Mouse (Mus musculus) embryonic facial prominence, embryonic 13.5 days (tissue): ENCODE measurements at regions not wholly inside any gene's neighbourhood (a gene's known extent, or its start where the extent isn't known, plus 50 kb on each side); places are given as distances from the start of the nearest gene placed in this dataset.

Experiments used
- ATAC-seq: fragments of 200-750 bp; cut with Nextera tagmentation; 2 replicates; pipeline ENCODE4 v1.8.0; 2017; ENCODE audit warnings: low read depth; ENCODE audit not compliant: insufficient number of reproducible peaks, insufficient read depth, low FRiP score, low TSS enrichment
- H3K27ac ChIP-seq: fragments of 300-500 bp; sonication (generic); 2 replicates; pipeline ENCODE4 v1.5.1; 2015; ENCODE audit warnings: moderate library complexity, mild to moderate bottlenecking, inconsistent platforms
- H3K27me3 ChIP-seq: fragments of 300-500 bp; sonication (generic); 2 replicates; pipeline ENCODE4 v1.6.1; 2015; ENCODE audit warnings: mild to moderate bottlenecking, inconsistent platforms
- H3K36me3 ChIP-seq: fragments of 300-500 bp; sonication (generic); 2 replicates; pipeline ENCODE4 v1.6.1; 2015; ENCODE audit warnings: mild to moderate bottlenecking, inconsistent platforms
- H3K4me1 ChIP-seq: fragments of 300-500 bp; sonication (generic); 2 replicates; pipeline ENCODE4 v1.6.1; 2015; ENCODE audit warnings: inconsistent platforms
- H3K4me2 ChIP-seq: fragments of 300-500 bp; sonication (generic); 2 replicates; pipeline ENCODE4 v1.6.1; 2015; ENCODE audit warnings: moderate library complexity, mild to moderate bottlenecking, inconsistent platforms
- H3K4me3 ChIP-seq: fragments of 300-500 bp; sonication (generic); 2 replicates; pipeline ENCODE4 v1.5.1; 2015; ENCODE audit warnings: mild to moderate bottlenecking, inconsistent platforms
- H3K9ac ChIP-seq: fragments of 300-500 bp; sonication (generic); 2 replicates; pipeline ENCODE4 v1.6.1; 2015; ENCODE audit warnings: mild to moderate bottlenecking, inconsistent platforms
- H3K9me3 ChIP-seq: fragments of 300-500 bp; sonication (generic); 2 replicates; pipeline ENCODE4 v1.6.1; 2016; ENCODE audit warnings: inconsistent platforms
- WGBS: fragments of 180-500 bp; shearing (Covaris S2); methylation state at CpG from one replicate; pipeline ENCODE4 v1.1.7; 2015; ENCODE audit warnings: mixed read lengths; 5-methylcytosine and 5-hydroxymethylcytosine counted together

DNA sequence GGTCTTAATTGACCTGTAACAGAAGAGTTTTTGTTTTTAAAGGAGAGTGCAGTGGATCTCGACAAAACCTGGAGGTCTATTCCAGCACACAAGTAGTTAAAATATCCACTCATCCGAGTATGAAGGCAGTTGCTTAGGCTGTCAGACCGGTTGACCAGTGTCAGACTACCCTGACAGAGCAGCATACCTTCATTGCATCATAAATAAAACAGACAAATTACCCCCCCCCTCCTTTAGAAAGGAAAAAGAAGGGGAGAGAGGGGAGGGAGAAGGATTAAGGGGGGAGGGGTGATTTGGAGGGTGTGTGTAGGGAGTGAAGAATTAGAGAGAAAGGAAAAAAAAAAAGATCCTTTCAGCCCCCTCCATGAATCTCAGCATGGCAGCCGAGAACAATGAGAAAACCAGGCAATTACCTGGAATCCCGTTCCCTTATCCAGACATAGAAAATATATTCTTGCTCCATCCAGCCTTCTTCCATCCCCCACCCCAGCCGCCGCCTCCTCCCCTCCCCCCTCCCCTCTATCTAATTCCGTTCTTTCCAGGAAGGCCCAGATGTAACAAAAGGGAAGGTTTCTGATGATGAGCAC, 122.2 kb upstream of the Zfhx3 start:
- peaks cover 57% of the 10 kb centered on the region for H3K4me1 ChIP-seq
- peak overlapping the region; percentile 85; the same call in 1 of the 2 replicates for H3K27ac ChIP-seq

DNA sequence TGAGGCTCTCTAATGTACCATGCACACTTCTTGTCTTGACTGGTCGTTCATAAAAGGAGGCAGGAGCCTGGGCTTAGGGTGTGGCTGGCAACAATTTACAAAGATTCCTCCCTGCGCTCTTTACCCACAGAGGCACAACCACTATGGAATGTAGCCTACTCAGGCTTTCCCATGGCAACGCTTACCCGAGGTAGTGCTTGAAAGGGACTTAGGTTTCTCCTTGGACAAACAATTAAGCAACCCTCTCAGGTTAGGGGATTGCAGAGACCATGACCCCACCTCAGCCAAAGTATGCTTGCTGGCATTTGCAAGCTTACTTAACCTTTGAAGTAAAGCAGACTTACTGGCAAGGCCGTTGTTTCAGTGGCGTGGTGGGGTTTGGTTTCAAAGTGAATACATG, 120.9 kb upstream of the Zfhx3 start:
- Histone ChIP-seq H3K9ac (no peak overlapping the region), H3K36me3 (no peaks in the 10 kb centered on the region), H3K27ac (peak overlapping the region; percentile 85), H3K4me1 (peaks cover 55% of the 10 kb centered on the region), H3K27me3 (peaks cover 7% of the 10 kb centered on the region; the same call in 1 of the 2 replicates), H3K4me2 (no peak overlapping the region), H3K4me3 (no peak overlapping the region), H3K9me3 (no peaks in the 10 kb centered on the region)
- ATAC-seq: peak; percentile 43; the same call in 1 of the 2 replicates
- 12% methylated on average over 6 of the region's 6 CpGs for WGBS

More for the DNA sequence above, 122.2 kb upstream of the Zfhx3 start:
- 5% methylated on average over 8 of the region's 8 CpGs for WGBS
- peaks cover 7% of the 10 kb centered on the region; the same call in 1 of the 2 replicates for H3K27me3 ChIP-seq
- no peak overlapping the region for H3K9ac ChIP-seq
- no peaks in the 10 kb centered on the region for H3K9me3 ChIP-seq
- H3K4me3 ChIP-seq: no peak overlapping the region
- H3K4me2 ChIP-seq: no peak overlapping the region
- no peaks in the 10 kb centered on the region for H3K36me3 ChIP-seq
- ATAC-seq: no peak

DNA sequence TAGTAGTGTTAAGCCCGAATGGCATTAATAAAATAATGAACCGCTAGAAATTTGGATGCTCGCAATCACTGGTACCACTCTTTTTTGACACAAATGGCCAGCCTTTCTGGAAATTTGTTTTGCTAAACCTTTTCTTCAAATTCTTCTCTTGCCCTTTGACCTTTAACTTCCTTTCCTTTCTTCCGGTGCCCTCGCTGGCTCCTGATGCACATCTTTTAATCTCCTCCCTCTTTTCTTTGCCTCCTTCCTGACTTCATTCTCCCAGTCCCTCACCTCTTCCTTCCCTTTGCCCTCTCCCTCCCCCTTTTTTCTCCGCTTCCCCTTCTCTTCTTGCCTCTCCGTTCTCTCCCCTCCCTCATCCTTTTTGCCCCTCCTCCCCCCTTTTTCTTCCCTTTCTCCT, 118.3 kb upstream of the Zfhx3 start:
- no peaks in the 10 kb centered on the region for H3K27me3 ChIP-seq
- H3K36me3 ChIP-seq: no peaks in the 10 kb centered on the region
- 21% methylated on average over 7 of the region's 7 CpGs for WGBS
- H3K9me3 ChIP-seq: no peaks in the 10 kb centered on the region
- H3K4me2 ChIP-seq: peak overlapping the region; percentile 59
- no peak overlapping the region for H3K27ac ChIP-seq
- H3K9ac ChIP-seq: peak overlapping the region; percentile 57; the same call in 1 of the 2 replicates
- no peak for ATAC-seq
- peaks cover 50% of the 10 kb centered on the region for H3K4me1 ChIP-seq
- no peak overlapping the region for H3K4me3 ChIP-seq

DNA sequence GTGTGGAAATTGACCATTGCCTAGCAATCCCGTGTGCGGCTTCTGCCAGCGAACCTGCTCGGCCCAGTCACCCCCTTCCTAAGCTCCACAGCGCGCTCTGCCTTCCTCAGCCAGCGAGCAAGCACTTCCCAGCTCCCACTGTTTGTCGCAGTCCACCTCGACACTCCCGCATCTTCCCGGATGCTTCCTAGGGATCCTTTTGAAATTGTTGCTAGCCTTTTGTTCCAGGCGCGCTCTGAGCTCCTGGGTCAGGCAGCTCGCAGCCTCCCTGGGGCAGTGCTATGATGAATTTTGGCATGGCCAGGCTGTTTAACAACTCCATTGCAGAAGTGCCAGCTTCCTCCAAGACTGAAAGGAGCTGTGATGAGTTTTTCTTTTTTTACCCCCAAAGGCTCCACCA, 117.8 kb upstream of the Zfhx3 start:
- no peak for ATAC-seq
- peak overlapping the region; percentile 59 for H3K4me2 ChIP-seq
- H3K36me3 ChIP-seq: no peaks in the 10 kb centered on the region
- H3K9ac ChIP-seq: peak overlapping the region; percentile 57
- 5% methylated on average over 14 of the region's 14 CpGs for WGBS
- no peaks in the 10 kb centered on the region for H3K9me3 ChIP-seq
- H3K27me3 ChIP-seq: no peaks in the 10 kb centered on the region
- peaks cover 47% of the 10 kb centered on the region for H3K4me1 ChIP-seq
- H3K27ac ChIP-seq: peak overlapping the region; percentile 66; the same call in 1 of the 2 replicates
- peak overlapping the region; percentile 31 for H3K4me3 ChIP-seq

DNA sequence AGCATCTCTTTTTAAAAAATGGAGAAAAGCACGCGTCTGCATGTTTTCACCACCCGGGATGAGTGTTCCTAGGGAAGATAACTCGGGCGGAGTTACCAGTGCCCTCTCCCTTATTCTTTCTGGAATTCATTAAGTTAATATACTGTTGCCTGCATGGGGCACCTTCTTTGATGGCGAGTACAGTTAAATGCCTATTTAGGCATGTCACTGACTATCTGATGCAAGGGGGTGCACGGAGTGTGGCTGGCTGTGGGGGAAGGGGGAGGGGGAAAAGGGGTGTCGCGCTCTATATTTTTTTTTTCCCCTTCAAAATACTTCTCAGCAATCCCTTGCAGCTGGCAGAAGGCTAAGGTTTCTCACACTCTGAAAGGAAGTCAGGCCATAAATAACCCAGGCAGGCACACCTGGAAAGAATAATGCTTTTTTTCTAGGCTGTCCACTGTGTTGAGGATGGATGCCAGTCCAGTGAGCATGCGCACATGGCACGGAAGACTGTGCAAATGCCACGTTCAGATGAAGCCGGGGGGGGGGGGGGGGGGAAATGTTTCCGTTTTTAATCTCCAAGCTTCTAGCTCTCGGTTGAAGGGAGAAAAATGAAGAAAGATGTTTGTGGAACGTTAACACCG, 114.8 kb upstream of the Zfhx3 start:
- WGBS: 27% methylated on average over 17 of the region's 17 CpGs
- Histone ChIP-seq H3K4me1 (peaks cover 24% of the 10 kb centered on the region), H3K36me3 (no peaks in the 10 kb centered on the region), H3K9ac (no peak overlapping the region), H3K4me2 (peak overlapping the region; percentile 40), H3K27ac (peak overlapping the region; percentile 79), H3K27me3 (no peaks in the 10 kb centered on the region), H3K9me3 (no peaks in the 10 kb centered on the region), H3K4me3 (0 out of 2 replicates have a peak overlapping the region, but pooled peaks have one; percentile 2)
- ATAC-seq: no peak

DNA sequence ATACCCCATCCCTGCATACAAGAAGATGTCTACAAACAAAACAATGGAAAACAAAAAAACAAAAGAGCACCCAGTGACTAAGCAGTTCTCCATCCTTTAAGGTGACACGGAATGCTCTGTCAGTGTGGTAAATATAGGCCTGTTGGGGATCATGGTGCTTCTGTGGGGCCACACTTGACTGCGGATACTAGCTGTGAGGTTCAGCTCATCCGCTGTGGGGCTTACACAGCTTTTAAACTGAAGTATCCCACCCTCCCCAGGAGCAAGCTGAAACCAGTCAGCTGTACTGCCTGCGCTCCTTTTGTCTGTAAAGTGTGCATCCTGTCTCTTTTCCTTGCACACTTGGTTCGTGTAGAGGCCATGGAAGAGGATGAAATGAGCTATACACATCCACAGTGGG, 113.9 kb upstream of the Zfhx3 start:
- 91% methylated on average over 5 of the region's 5 CpGs for WGBS
- Histone ChIP-seq H3K36me3 (no peaks in the 10 kb centered on the region), H3K9ac (no peak overlapping the region), H3K4me3 (no peak overlapping the region), H3K4me2 (no peak overlapping the region), H3K27me3 (no peaks in the 10 kb centered on the region), H3K4me1 (peaks cover 24% of the 10 kb centered on the region), H3K27ac (peak overlapping the region; percentile 79; the same call in 1 of the 2 replicates), H3K9me3 (no peaks in the 10 kb centered on the region)
- ATAC-seq: no peak

DNA sequence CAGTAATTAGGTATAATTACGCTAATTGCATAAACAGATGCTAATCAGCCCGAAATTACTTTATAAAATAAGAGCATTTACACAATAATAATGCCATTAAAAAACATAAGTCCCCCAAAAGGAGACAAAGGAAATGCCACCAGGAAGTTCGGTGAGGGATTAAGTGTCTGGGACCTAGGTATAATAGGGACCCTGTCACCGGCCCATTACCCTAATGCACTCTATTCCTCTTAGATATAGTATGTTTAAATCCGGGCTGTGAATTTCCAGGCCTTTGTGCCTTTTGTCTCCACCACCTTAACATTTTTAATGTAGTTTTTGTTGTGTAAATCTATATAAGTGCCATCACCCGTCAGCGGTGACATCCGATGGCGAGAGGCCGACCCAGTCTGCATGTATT, 109.0 kb upstream of the Zfhx3 start:
- no peaks in the 10 kb centered on the region for H3K36me3 ChIP-seq
- H3K9ac ChIP-seq: no peak overlapping the region
- no peaks in the 10 kb centered on the region for H3K27me3 ChIP-seq
- 70% methylated on average over 10 of the region's 10 CpGs for WGBS
- ATAC-seq: no peak
- H3K4me2 ChIP-seq: no peak overlapping the region
- H3K27ac ChIP-seq: no peak overlapping the region
- H3K4me3 ChIP-seq: no peak overlapping the region
- no peaks in the 10 kb centered on the region for H3K9me3 ChIP-seq
- H3K4me1 ChIP-seq: peaks cover 3% of the 10 kb centered on the region; the same call in 1 of the 2 replicates

DNA sequence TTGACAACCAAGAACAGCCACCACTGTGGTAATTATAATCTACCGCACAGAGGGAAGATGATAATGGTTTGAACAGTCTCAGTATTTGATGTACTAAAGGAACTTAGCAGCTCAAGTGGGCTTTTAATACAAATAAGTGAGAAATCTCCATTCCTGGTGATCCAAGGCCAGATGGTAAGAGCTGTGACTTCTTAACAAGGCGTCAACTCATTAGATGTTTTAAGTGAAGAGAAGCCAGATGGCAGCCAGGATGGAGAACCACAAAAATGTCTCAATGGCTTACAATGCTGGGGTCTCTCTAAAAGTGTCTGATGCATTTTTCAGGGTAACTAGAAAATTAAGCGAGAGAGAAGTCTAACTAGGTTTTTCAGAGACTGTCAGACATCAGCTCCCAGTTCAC, 96.3 kb upstream of the Zfhx3 start:
- H3K27me3 ChIP-seq: no peaks in the 10 kb centered on the region
- no peaks in the 10 kb centered on the region for H3K9me3 ChIP-seq
- H3K36me3 ChIP-seq: no peaks in the 10 kb centered on the region
- ATAC-seq: no peak
- H3K9ac ChIP-seq: no peak overlapping the region
- H3K4me2 ChIP-seq: no peak overlapping the region
- peaks cover 3% of the 10 kb centered on the region; the same call in 1 of the 2 replicates for H3K4me1 ChIP-seq
- H3K27ac ChIP-seq: no peak overlapping the region
- 86% methylated on average over 3 of the region's 3 CpGs for WGBS
- no peak overlapping the region for H3K4me3 ChIP-seq

DNA sequence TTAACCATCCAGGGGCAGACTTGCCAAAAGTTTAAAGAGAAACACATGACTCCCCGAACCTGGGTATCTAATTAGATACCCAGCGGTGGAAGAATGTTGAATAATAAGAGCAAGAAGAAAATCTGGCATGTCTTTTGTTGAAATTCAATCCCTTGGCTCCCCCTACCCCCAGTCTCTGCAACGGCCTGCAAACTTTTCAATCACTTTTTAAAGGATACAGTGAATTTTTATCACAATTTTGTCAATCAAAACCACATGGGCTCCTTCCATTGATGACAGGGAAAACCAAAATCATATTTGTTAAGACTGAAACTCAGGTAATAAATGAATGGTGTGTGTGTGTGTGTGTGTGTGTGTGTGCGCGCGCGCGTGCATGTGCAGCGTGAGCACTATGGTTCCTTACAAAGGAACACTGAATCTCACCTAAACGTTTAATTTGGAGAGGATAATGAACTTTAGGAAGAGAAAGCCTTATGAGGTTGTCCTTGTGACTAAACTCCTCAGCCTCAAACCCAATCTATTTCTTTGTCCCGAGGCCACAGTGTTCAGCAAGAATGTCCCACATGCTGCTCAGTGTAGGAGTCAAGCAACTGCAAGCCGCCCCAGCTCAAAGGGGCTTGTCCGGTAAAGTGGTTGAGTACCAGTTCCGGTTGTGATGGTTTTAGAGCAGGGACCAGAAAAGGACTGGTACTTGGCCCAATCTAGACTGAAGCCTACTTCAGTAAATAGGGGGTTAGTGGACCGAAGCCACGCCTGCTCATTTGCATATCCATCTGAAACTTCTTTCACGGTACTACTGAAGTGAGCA, 91.0 kb upstream of the Zfhx3 start:
- ATAC-seq: no peak
- Histone ChIP-seq H3K27me3 (no peaks in the 10 kb centered on the region), H3K4me1 (peaks cover 24% of the 10 kb centered on the region), H3K27ac (peak overlapping the region; percentile 80; the same call in 1 of the 2 replicates), H3K9ac (no peak overlapping the region), H3K36me3 (no peaks in the 10 kb centered on the region), H3K4me2 (peak overlapping the region; percentile 33), H3K4me3 (no peak overlapping the region), H3K9me3 (no peaks in the 10 kb centered on the region)
- WGBS: 38% methylated on average over 17 of the region's 17 CpGs

DNA sequence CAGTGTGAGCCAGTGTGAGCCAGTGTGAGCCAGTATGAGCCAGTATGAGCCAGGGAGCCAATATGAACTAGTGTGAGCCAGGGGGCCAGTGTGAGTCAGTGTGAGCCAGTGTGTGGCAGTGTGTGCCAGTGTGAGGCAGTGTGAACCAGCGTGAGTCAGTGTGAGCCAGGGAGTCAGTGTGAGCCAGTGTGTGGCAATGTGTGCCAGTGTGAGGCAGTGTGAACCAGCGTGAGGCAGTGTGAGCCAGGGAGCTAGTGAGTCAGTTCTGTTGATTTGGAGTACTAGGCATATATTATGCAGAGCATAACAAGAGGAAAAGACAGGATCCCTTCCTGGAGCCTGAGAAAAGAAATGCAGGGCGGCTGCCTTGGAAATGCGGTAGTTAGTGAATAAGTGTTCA, 82.7 kb upstream of the Zfhx3 start:
- H3K9ac ChIP-seq: no peak overlapping the region
- 0 out of 2 replicates have a peak, but pooled peaks cover 12% of the 10 kb centered on the region for H3K27me3 ChIP-seq
- H3K4me3 ChIP-seq: no peak overlapping the region
- no peaks in the 10 kb centered on the region for H3K36me3 ChIP-seq
- H3K9me3 ChIP-seq: no peaks in the 10 kb centered on the region
- ATAC-seq: no peak
- H3K27ac ChIP-seq: peak overlapping the region; percentile 60
- peaks cover 18% of the 10 kb centered on the region for H3K4me1 ChIP-seq
- WGBS: 60% methylated on average over 4 of the region's 4 CpGs
- no peak overlapping the region for H3K4me2 ChIP-seq

DNA sequence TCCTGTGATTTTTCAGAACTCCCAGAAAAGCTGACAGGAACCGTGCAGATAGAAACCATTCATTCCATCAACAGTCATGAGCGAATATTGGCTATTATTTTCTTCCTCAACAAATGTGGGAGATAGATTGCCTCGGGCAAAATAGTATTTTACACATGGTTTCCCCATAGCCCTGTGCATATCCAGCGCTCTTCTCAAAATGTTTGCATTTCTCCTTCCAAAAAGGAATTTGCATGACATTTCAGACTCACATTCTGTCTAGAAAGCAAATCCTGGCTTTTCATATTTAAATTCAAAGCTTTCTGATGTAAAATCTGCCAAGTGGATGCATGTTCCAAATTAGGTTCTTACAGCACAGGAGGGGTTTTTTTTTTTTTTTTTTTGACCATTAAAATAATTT, 82.2 kb upstream of the Zfhx3 start:
- 38% methylated on average over 4 of the region's 4 CpGs for WGBS
- H3K27ac ChIP-seq: peak overlapping the region; percentile 60
- H3K4me3 ChIP-seq: no peak overlapping the region
- no peaks in the 10 kb centered on the region for H3K9me3 ChIP-seq
- no peaks in the 10 kb centered on the region for H3K36me3 ChIP-seq
- no peak overlapping the region for H3K4me2 ChIP-seq
- 0 out of 2 replicates have a peak, but pooled peaks cover 12% of the 10 kb centered on the region for H3K27me3 ChIP-seq
- no peak overlapping the region for H3K9ac ChIP-seq
- no peak for ATAC-seq
- peaks cover 23% of the 10 kb centered on the region for H3K4me1 ChIP-seq
